Mouse (Mus musculus) stomach, postnatal 0 days (tissue): ENCODE measurements around the gene Abtb2. TPM values are rescaled to one million over a fixed set of nuclear protein-coding genes. Genes with fewer than 3 reads are reported as not detected.

Source experiments
- ATAC-seq: fragments of 200-750 bp; cut with Nextera tagmentation; 2 replicates; pipeline ENCODE4 v1.8.0; 2017; ENCODE audit not compliant: low FRiP score, low TSS enrichment
- DNase-seq: peaks from one replicate; pipeline ENCODE4 v3.0.0-alpha.2; 2016; ENCODE audit warnings: low spot score
- H3K27ac ChIP-seq: fragments of 300-500 bp; sonication (generic); replicated peaks from 2 replicates; pipeline ENCODE4 v1.5.1; 2014; ENCODE audit warnings: mild to moderate bottlenecking, control low read depth
- H3K27me3 ChIP-seq: fragments of 300-500 bp; sonication (generic); 2 replicates; pipeline ENCODE4 v1.6.1; 2014; ENCODE audit warnings: low read length; ENCODE audit not compliant: control insufficient read depth, insufficient read depth
- H3K36me3 ChIP-seq: fragments of 300-500 bp; sonication (generic); 2 replicates; pipeline ENCODE4 v1.6.1; 2014; ENCODE audit warnings: low read length, mixed read lengths; ENCODE audit not compliant: control insufficient read depth, insufficient read depth
- H3K4me1 ChIP-seq: fragments of 300-500 bp; sonication (generic); replicated peaks from 2 replicates; pipeline ENCODE4 v1.6.1; 2014; ENCODE audit warnings: antibody characterized with exemption; ENCODE audit not compliant: control insufficient read depth, insufficient read depth
- H3K4me2 ChIP-seq: fragments of 300-500 bp; sonication (generic); replicated peaks from 2 replicates; pipeline ENCODE4 v1.6.1; 2014; ENCODE audit warnings: low read depth, mild to moderate bottlenecking, control low read depth, moderate library complexity
- H3K4me3 ChIP-seq: fragments of 300-500 bp; sonication (generic); 2 replicates; pipeline ENCODE4 v1.5.1; 2014; ENCODE audit warnings: low read depth, low read length, control low read depth
- H3K9ac ChIP-seq: fragments of 300-500 bp; sonication (generic); 2 replicates; pipeline ENCODE4 v1.6.1; 2014; ENCODE audit warnings: mild to moderate bottlenecking, low read length, control low read depth, mixed read lengths
- H3K9me3 ChIP-seq: fragments of 300-500 bp; sonication (generic); 2 replicates; pipeline ENCODE4 v1.6.1; 2016; ENCODE audit warnings: low read length; ENCODE audit not compliant: control insufficient read depth
- CTCF ChIP-seq: IDR thresholded peaks from 2 replicates; pipeline ENCODE4 v1.5.1; 2016; ENCODE audit warnings: antibody characterized with exemption, low read depth, mild to moderate bottlenecking, moderate library complexity
- EP300 ChIP-seq: optimal IDR thresholded peaks from 2 replicates; pipeline ENCODE3; 2016; ENCODE audit warnings: antibody characterized with exemption
- WGBS: fragments of 180-500 bp; shearing (Covaris S2); extraction: QIAGEN DNeasy Blood & Tissue Kit; methylation state at CpG from one replicate; pipeline ENCODE4 v1.1.7; 2014; 5-methylcytosine and 5-hydroxymethylcytosine counted together
- polyA plus RNA-seq: library from polyadenylated mRNA; unstranded; fragments of >200 nt; fragmentation: Nextera tagmentation; extraction: Ambion mirVana; gene quantifications from 2 replicates; pipeline ENCODE4 v1.2.1, GENCODE M21; 2015

Abtb2 gene
- polyA plus RNA-seq, 1 experiment from 2014 or later: 4.0 TPM

- TF ChIP-seq EP300 (no peak), CTCF (no peak)
- ATAC-seq (no peak), DNase-seq (no peak)
- H3K4me2 ChIP-seq: no peak overlapping the region
- no peaks in the 10 kb centered on the region for H3K27me3 ChIP-seq
- no peaks in the 10 kb centered on the region for H3K4me1 ChIP-seq
- H3K36me3 ChIP-seq: no peaks in the 10 kb centered on the region
- H3K4me3 ChIP-seq: no peak overlapping the region
- no peak overlapping the region for H3K27ac ChIP-seq
- 76% methylated on average over 3 of the region's 3 CpGs for whole genome bisulfite sequencing
- H3K9ac ChIP-seq: no peak overlapping the region
- H3K9me3 ChIP-seq: no peaks in the 10 kb centered on the region
Measured at GRCm38 (mm10) chr2:103603209-103603608, 37.1 kb downstream of the Abtb2 start.

- H3K9ac ChIP-seq: no peak overlapping the region
- H3K4me3 ChIP-seq: no peak overlapping the region
- H3K36me3 ChIP-seq: no peaks in the 10 kb centered on the region
- WGBS: 48% methylated on average over 1 of the region's 1 CpGs
- H3K27me3 ChIP-seq: no peaks in the 10 kb centered on the region
- H3K9me3 ChIP-seq: no peaks in the 10 kb centered on the region
- no peak overlapping the region for H3K27ac ChIP-seq
- H3K4me2 ChIP-seq: no peak overlapping the region
- H3K4me1 ChIP-seq: 0 out of 2 replicates have a peak, but pooled peaks cover under 1% of the 10 kb centered on the region
- DNase-seq: no peak
- TF ChIP-seq EP300: no peak
- TF ChIP-seq CTCF: no peak
- no peak for ATAC-seq
Measured at GRCm38 (mm10) chr2:103603869-103604268, 37.8 kb downstream of the Abtb2 start.

- ATAC-seq: no peak
- Histone ChIP-seq H3K27me3 (no peaks in the 10 kb centered on the region), H3K4me3 (no peak overlapping the region), H3K4me1 (0 out of 2 replicates have a peak, but pooled peaks cover 2% of the 10 kb centered on the region), H3K9me3 (no peaks in the 10 kb centered on the region), H3K4me2 (no peak overlapping the region), H3K27ac (no peak overlapping the region), H3K36me3 (no peaks in the 10 kb centered on the region), H3K9ac (no peak overlapping the region)
- no peak for TF ChIP-seq CTCF
- TF ChIP-seq EP300: no peak
- WGBS: 85% methylated on average over 4 of the region's 4 CpGs
- DNase-seq: no peak
Measured at GRCm38 (mm10) chr2:103605805-103606498, 39.8 kb downstream of the Abtb2 start.

- H3K4me3 ChIP-seq: no peak overlapping the region
- no peak overlapping the region for H3K4me2 ChIP-seq
- H3K9ac ChIP-seq: no peak overlapping the region
- no peaks in the 10 kb centered on the region for H3K27me3 ChIP-seq
- 0 out of 2 replicates have a peak, but pooled peaks cover 2% of the 10 kb centered on the region for H3K4me1 ChIP-seq
- H3K36me3 ChIP-seq: no peaks in the 10 kb centered on the region
- H3K27ac ChIP-seq: no peak overlapping the region
- no peak for ATAC-seq
- no peak for DNase-seq
- H3K9me3 ChIP-seq: no peaks in the 10 kb centered on the region
- 67% methylated on average over 10 of the region's 10 CpGs for WGBS
- TF ChIP-seq EP300: no peak
- TF ChIP-seq CTCF: no peak
Measured at GRCm38 (mm10) chr2:103607926-103608325, 41.8 kb downstream of the Abtb2 start.

DNA sequence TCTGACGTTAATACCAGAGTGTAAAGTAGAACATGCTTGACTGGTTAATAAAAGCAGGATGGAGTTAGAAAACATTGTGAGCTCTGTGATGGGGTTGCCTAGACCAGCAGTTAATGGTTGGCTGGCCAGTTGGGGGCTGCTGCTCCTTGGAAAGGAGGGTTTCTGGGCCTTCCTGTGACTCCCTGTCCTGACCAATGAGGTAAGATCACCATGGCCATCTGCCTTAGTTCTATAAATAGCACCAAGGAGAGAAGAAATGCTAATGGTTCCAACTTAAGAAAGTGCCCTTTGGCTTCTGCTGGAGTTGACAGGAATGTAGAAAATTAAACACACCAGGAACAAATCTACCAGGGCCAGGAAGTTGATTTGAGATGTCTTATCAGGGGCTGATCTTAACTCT, 42.8 kb downstream of the Abtb2 start:
- no peak for DNase-seq

DNA sequence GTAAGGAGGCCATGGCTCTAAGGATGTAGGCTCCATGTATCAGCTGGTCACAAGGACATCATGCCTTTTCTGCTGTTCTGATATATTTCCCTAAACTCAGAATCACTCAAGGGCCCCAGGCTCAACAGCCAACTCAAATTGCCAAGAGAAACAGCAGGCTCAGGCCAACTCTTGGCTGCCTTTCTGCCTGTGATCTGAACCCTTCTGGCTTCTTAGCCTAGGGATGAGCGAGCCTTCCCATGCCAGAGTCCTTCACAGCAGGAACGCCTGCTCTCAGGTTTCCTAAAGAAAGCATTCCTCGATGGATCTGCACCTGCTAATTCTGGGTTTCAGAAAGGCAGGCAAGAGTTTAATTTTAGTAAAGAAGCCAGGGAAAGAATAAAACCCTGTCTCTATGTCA, 43.4 kb downstream of the Abtb2 start:
- H3K27ac ChIP-seq: no peak overlapping the region
- no peak for DNase-seq
- 71% methylated on average over 3 of the region's 3 CpGs for WGBS

More for the DNA sequence above, 42.8 kb downstream of the Abtb2 start:
- 57% methylated on average over 1 of the region's 1 CpGs for WGBS
- H3K4me1 ChIP-seq: 0 out of 2 replicates have a peak, but pooled peaks cover 2% of the 10 kb centered on the region
- H3K36me3 ChIP-seq: no peaks in the 10 kb centered on the region
- H3K4me2 ChIP-seq: no peak overlapping the region
- no peak for TF ChIP-seq EP300
- no peak for TF ChIP-seq CTCF
- H3K4me3 ChIP-seq: no peak overlapping the region
- ATAC-seq: no peak
- H3K9me3 ChIP-seq: no peaks in the 10 kb centered on the region
- H3K27ac ChIP-seq: no peak overlapping the region
- H3K27me3 ChIP-seq: no peaks in the 10 kb centered on the region
- H3K9ac ChIP-seq: no peak overlapping the region

More for the DNA sequence above, 43.4 kb downstream of the Abtb2 start:
- H3K36me3 ChIP-seq: no peaks in the 10 kb centered on the region
- TF ChIP-seq EP300 (no peak), CTCF (no peak)
- ATAC-seq: no peak
- 0 out of 2 replicates have a peak, but pooled peaks cover 2% of the 10 kb centered on the region for H3K4me1 ChIP-seq
- H3K27me3 ChIP-seq: no peaks in the 10 kb centered on the region
- no peaks in the 10 kb centered on the region for H3K9me3 ChIP-seq
- no peak overlapping the region for H3K9ac ChIP-seq
- no peak overlapping the region for H3K4me2 ChIP-seq
- no peak overlapping the region for H3K4me3 ChIP-seq
